Mouse (Mus musculus): Measurements from ENCODE around the gene Srr. TPM values are rescaled to one million over a fixed set of nuclear protein-coding genes. Genes with fewer than 3 reads are reported as not detected.

The Srr gene
- polyA plus RNA-seq, 1 experiment, result 10.5 TPM

DNA sequence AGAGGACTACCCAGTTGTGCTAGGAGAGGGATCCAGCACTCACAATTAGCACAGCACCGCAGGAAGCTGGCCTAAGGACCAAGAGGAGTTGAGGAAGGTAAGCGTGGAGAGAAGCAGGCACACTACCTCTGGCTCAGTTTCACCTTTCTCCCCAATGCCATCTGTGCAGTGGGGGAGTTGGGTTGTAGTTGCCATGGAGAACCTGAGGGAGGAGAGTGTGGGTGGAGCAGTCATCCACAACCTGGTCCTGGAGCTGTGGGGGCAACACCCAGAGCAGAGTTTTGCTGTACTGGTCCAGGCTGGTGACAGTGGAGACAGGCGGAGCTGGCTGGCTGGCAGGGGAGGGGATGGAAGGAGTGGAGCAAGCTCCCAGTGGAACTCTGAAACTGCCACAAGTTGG is 51.1 kb downstream of the Srr start:
- no peaks in the 10 kb centered on the region for H3K27me3 ChIP-seq (ENCODE audit: control insufficient read depth, insufficient read depth, insufficient read length)
- H3K36me3 ChIP-seq (ENCODE audit: control insufficient read depth, insufficient read depth), result no peaks in the 10 kb centered on the region
- TF ChIP-seq CEBPB (IDR thresholded peaks at IDR 0.05; ENCODE audit: insufficient read depth, poor library complexity, severe bottlenecking) (no peak), SRF (IDR thresholded peaks at IDR 0.05; ENCODE audit: control insufficient read depth, insufficient read length, low read depth) (no peak), TCF3 (IDR thresholded peaks at IDR 0.05; ENCODE audit: insufficient read length, low read depth) (no peak)
- H3K4me3 ChIP-seq, result no peak overlapping the region
- H3K79me2 ChIP-seq (ENCODE audit: control insufficient read depth, insufficient read depth), result no peaks in the 10 kb centered on the region
- no peak overlapping the region for H3K4me2 ChIP-seq (ENCODE audit: low read depth)
- H3ac ChIP-seq (ENCODE audit: control insufficient read depth, insufficient read length), result no peak overlapping the region

DNA sequence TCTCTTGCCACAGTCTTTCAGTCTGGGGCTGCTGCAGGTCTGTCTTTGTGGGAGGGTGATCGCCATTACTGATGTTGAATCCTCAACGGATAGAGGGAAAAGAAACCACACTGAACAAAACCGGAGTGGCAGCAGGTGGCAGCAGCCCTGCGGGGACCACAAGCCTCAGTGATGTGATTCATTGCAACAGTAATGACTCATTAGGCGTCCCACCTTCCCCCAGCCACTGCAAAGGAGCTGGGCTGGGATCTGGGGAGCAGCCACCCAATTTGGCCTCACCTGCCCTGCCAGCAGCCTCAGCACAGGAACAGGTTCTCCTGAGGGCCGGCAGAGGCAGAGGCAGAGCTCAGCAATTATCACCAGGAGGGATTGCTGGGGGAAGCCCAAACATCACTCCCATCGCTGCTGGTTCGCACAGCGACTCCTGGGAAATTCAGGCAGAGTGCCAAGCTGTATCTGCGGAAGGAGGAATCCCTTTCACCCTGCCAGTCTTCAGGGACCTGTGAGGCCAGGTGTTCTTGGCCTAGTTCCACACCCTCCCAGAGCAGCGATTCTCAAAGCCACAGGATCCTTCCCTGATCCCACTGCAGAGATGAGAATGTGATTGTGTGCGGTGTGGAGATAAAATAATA is 54.6 kb downstream of the Srr start:
- no peak overlapping the region for H3ac ChIP-seq (ENCODE audit: control insufficient read depth, insufficient read length)
- no peaks in the 10 kb centered on the region for H3K79me2 ChIP-seq (ENCODE audit: control insufficient read depth, insufficient read depth)
- peak in 1 of 3 experiments; percentile 61 for TF ChIP-seq MYOG (IDR thresholded peaks at IDR 0.05; ENCODE audit: control insufficient read depth in 1 of 3, insufficient read depth in 1 of 3, insufficient read length in 2 of 3, low read depth in 2 of 3)
- no peak for TF ChIP-seq MAX (IDR thresholded peaks at IDR 0.05; ENCODE audit: low read depth)
- TF ChIP-seq POLR2AphosphoS2 (IDR thresholded peaks at IDR 0.05; ENCODE audit: insufficient read length, low read depth), result no peak
- peak; percentile 71; the same call in 1 of the 2 replicates for TF ChIP-seq CEBPB (IDR thresholded peaks at IDR 0.05; ENCODE audit: insufficient read depth, poor library complexity, severe bottlenecking)
- no peak for TF ChIP-seq REST (IDR thresholded peaks at IDR 0.05; ENCODE audit: insufficient read depth, insufficient read length)
- TF ChIP-seq MYOD1 (IDR thresholded peaks at IDR 0.05; ENCODE audit: control insufficient read depth in 1 of 3, insufficient read length in 2 of 3, low read depth in 2 of 3), result peak in 2 of 3 experiments; percentile 58 to 64
- H3K36me3 ChIP-seq (ENCODE audit: control insufficient read depth, insufficient read depth), result no peaks in the 10 kb centered on the region
- peak overlapping the region; percentile 64 for H3K4me2 ChIP-seq (ENCODE audit: low read depth)
- H3K27me3 ChIP-seq (ENCODE audit: control insufficient read depth, insufficient read depth, insufficient read length), result no peaks in the 10 kb centered on the region
- H3K4me3 ChIP-seq, result no peak overlapping the region

GRCm38 (mm10) chr11:74870544-74870943 is 55.2 kb downstream of the Srr start:
- H3K4me3 ChIP-seq, result no peak overlapping the region
- TF ChIP-seq CEBPB (IDR thresholded peaks at IDR 0.05; ENCODE audit: insufficient read depth, poor library complexity, severe bottlenecking), result no peak
- TF ChIP-seq MAX (IDR thresholded peaks at IDR 0.05; ENCODE audit: low read depth), result no peak
- TF ChIP-seq USF1 (IDR thresholded peaks at IDR 0.05; ENCODE audit: low read depth), result no peak
- TF ChIP-seq POLR2AphosphoS2 (IDR thresholded peaks at IDR 0.05; ENCODE audit: insufficient read length, low read depth), result no peak
- no peak for TF ChIP-seq E2F4 (IDR thresholded peaks at IDR 0.05; ENCODE audit: insufficient read depth)
- no peak for TF ChIP-seq MYOD1 (IDR thresholded peaks at IDR 0.05; ENCODE audit: control insufficient read depth in 1 of 3, insufficient read length in 2 of 3, low read depth in 2 of 3)
- no peak for TF ChIP-seq REST (IDR thresholded peaks at IDR 0.05; ENCODE audit: insufficient read depth, insufficient read length)
- no peak for TF ChIP-seq MYOG (IDR thresholded peaks at IDR 0.05; ENCODE audit: control insufficient read depth in 1 of 3, insufficient read depth in 1 of 3, insufficient read length in 2 of 3, low read depth in 2 of 3)
- TF ChIP-seq TCF12 (IDR thresholded peaks at IDR 0.05; ENCODE audit: insufficient read depth, poor library complexity, severe bottlenecking), result no peak
- no peak for TF ChIP-seq TCF3 (IDR thresholded peaks at IDR 0.05; ENCODE audit: insufficient read length, low read depth)
- no peak for TF ChIP-seq POLR2A (IDR thresholded peaks at IDR 0.05; ENCODE audit: insufficient read length, low read depth)
- no peak for TF ChIP-seq SRF (IDR thresholded peaks at IDR 0.05; ENCODE audit: control insufficient read depth, insufficient read length, low read depth)
- no peaks in the 10 kb centered on the region for H3K79me2 ChIP-seq (ENCODE audit: control insufficient read depth, insufficient read depth)
- peak overlapping the region; percentile 64 for H3K4me2 ChIP-seq (ENCODE audit: low read depth)
- no peaks in the 10 kb centered on the region for H3K27me3 ChIP-seq (ENCODE audit: control insufficient read depth, insufficient read depth, insufficient read length)
- no peaks in the 10 kb centered on the region for H3K36me3 ChIP-seq (ENCODE audit: control insufficient read depth, insufficient read depth)
- no peak overlapping the region for H3ac ChIP-seq (ENCODE audit: control insufficient read depth, insufficient read length)

DNA sequence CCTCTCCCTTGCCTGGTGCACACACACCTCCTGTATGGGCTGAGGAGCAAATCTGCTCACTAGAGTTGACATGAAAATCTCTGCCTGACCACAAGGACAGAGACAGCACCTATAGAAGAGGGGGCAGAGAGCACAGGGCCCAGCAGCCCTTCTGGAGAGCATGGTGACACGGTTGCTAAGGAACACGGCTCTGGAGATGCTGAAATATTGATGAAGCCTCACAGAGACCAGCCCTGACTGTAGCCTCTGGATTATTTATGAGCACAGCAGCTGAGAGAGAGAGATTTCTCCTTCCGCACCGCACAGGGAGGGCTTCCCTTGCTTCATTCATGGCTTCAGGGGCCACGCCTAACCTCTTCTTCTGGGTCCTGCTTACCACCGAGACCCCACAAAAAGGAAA is 56.1 kb downstream of the Srr start:
- TF ChIP-seq MYOG (IDR thresholded peaks at IDR 0.05; ENCODE audit: control insufficient read depth in 1 of 3, insufficient read depth in 1 of 3, insufficient read length in 2 of 3, low read depth in 2 of 3), result no peak
- no peak for TF ChIP-seq TCF12 (IDR thresholded peaks at IDR 0.05; ENCODE audit: insufficient read depth, poor library complexity, severe bottlenecking)
- TF ChIP-seq POLR2AphosphoS2 (IDR thresholded peaks at IDR 0.05; ENCODE audit: insufficient read length, low read depth), result no peak
- TF ChIP-seq E2F4 (IDR thresholded peaks at IDR 0.05; ENCODE audit: insufficient read depth), result no peak
- no peak for TF ChIP-seq REST (IDR thresholded peaks at IDR 0.05; ENCODE audit: insufficient read depth, insufficient read length)
- no peak for TF ChIP-seq TCF3 (IDR thresholded peaks at IDR 0.05; ENCODE audit: insufficient read length, low read depth)
- no peak for TF ChIP-seq CEBPB (IDR thresholded peaks at IDR 0.05; ENCODE audit: insufficient read depth, poor library complexity, severe bottlenecking)
- Histone ChIP-seq H3K36me3 (ENCODE audit: control insufficient read depth, insufficient read depth) (no peaks in the 10 kb centered on the region), H3K27me3 (ENCODE audit: control insufficient read depth, insufficient read depth, insufficient read length) (no peaks in the 10 kb centered on the region), H3K79me2 (ENCODE audit: control insufficient read depth, insufficient read depth) (no peaks in the 10 kb centered on the region), H3K4me3 (no peak overlapping the region), H3ac (ENCODE audit: control insufficient read depth, insufficient read length) (no peak overlapping the region), H3K4me2 (ENCODE audit: low read depth) (no peak overlapping the region)

- Histone ChIP-seq H3K79me2 (ENCODE audit: control insufficient read depth, insufficient read depth) (no peaks in the 10 kb centered on the region), H3K27me3 (ENCODE audit: control insufficient read depth, insufficient read depth, insufficient read length) (no peaks in the 10 kb centered on the region), H3K36me3 (ENCODE audit: control insufficient read depth, insufficient read depth) (no peaks in the 10 kb centered on the region), H3K4me2 (ENCODE audit: low read depth) (no peak overlapping the region), H3ac (ENCODE audit: control insufficient read depth, insufficient read length) (no peak overlapping the region), H3K4me3 (no peak overlapping the region)
- TF ChIP-seq REST (IDR thresholded peaks at IDR 0.05; ENCODE audit: insufficient read depth, insufficient read length) (no peak), USF1 (IDR thresholded peaks at IDR 0.05; ENCODE audit: low read depth) (no peak), MAX (IDR thresholded peaks at IDR 0.05; ENCODE audit: low read depth) (no peak), MYOG (IDR thresholded peaks at IDR 0.05; ENCODE audit: control insufficient read depth in 1 of 3, insufficient read depth in 1 of 3, insufficient read length in 2 of 3, low read depth in 2 of 3) (no peak), POLR2A (IDR thresholded peaks at IDR 0.05; ENCODE audit: insufficient read length, low read depth) (no peak), POLR2AphosphoS2 (IDR thresholded peaks at IDR 0.05; ENCODE audit: insufficient read length, low read depth) (no peak), CEBPB (IDR thresholded peaks at IDR 0.05; ENCODE audit: insufficient read depth, poor library complexity, severe bottlenecking) (no peak), E2F4 (IDR thresholded peaks at IDR 0.05; ENCODE audit: insufficient read depth) (no peak), TCF12 (IDR thresholded peaks at IDR 0.05; ENCODE audit: insufficient read depth, poor library complexity, severe bottlenecking) (no peak), MYOD1 (IDR thresholded peaks at IDR 0.05; ENCODE audit: control insufficient read depth in 1 of 3, insufficient read length in 2 of 3, low read depth in 2 of 3) (no peak), SRF (IDR thresholded peaks at IDR 0.05; ENCODE audit: control insufficient read depth, insufficient read length, low read depth) (no peak), TCF3 (IDR thresholded peaks at IDR 0.05; ENCODE audit: insufficient read length, low read depth) (no peak)
Observed at GRCm38 (mm10) chr11:74868046-74868760, 57.5 kb downstream of the Srr start.
